Mouse (Mus musculus): ENCODE measurements around the gene Krt75.

GRCm38 (mm10) chr15:101544478-101544877 is 29.2 kb downstream of the Krt75 start:
- TF ChIP-seq CTCF (IDR thresholded peaks at IDR 0.05; ENCODE audit: extremely low read depth, insufficient read length, insufficient replicate concordance, low read depth, low read length), result no peak
- no peak for TF ChIP-seq POLR2A (IDR thresholded peaks at IDR 0.05; ENCODE audit: low read depth, low read length)

Measured in small intestine, adult 2 months (tissue).